Mouse (Mus musculus) liver, embryonic 12.5 days (tissue): ENCODE measurements around the gene Zfp953. TPM values are rescaled to one million over a fixed set of nuclear protein-coding genes. Genes with fewer than 3 reads are reported as not detected.

Source experiments
- polyA plus RNA-seq: library from polyadenylated mRNA; unstranded; fragments of >200 nt; fragmentation: Nextera tagmentation; extraction: Ambion mirVana; gene quantifications from 2 replicates; pipeline ENCODE4 v1.2.1, GENCODE M21; 2016

Zfp953 gene
- polyA plus RNA-seq, 1 experiment from 2014 or later, result 0.82 TPM

Other genes with a start within 250 kb of the Zfp953 start
- gene Rslcan18, start 244.3 kb downstream of the Zfp953 start, polyA plus RNA-seq, result 0.13 and 0.29 TPM in 2 replicates
- 0.64 and 0.81 TPM in 2 replicates for gene Zfp759, start 238.9 kb downstream of the Zfp953 start, polyA plus RNA-seq
- gene Rsl1, start 187.4 kb downstream of the Zfp953 start, polyA plus RNA-seq, result 1.9 and 2.6 TPM in 2 replicates
- gene Zfp455, start 166.1 kb downstream of the Zfp953 start, polyA plus RNA-seq, result 0.35 and 0.62 TPM in 2 replicates
- gene Zfp458, start 82.1 kb downstream of the Zfp953 start, polyA plus RNA-seq, result 0.74 and 0.92 TPM in 2 replicates
- 0.15 and 0.35 TPM in 2 replicates for gene Zfp457, start 54.1 kb downstream of the Zfp953 start, polyA plus RNA-seq
- gene Zfp595, start 28.0 kb downstream of the Zfp953 start, polyA plus RNA-seq, result 1.1 TPM in 2 replicates
- gene Gm28044, start 69 bp downstream of the Zfp953 start, polyA plus RNA-seq, result 0.26 and 0.38 TPM in 2 replicates
- gene Gm28041, start 15.1 kb upstream of the Zfp953 start, polyA plus RNA-seq, result 0.50 TPM in 1 of 2 replicates, not detected in the other
- gene Zfp456, start 15.2 kb upstream of the Zfp953 start, polyA plus RNA-seq, result 0.78 and 0.85 TPM in 2 replicates
- 1.6 and 3.1 TPM in 2 replicates for gene Zfp429, start 39.2 kb upstream of the Zfp953 start, polyA plus RNA-seq
- 0.05 and 1.6 TPM in 2 replicates for gene Zfp459, start 60.8 kb upstream of the Zfp953 start, polyA plus RNA-seq
- gene Zfp874a, start 91.0 kb upstream of the Zfp953 start, polyA plus RNA-seq, result 5.5 and 6.6 TPM in 2 replicates
- 1.9 and 3.3 TPM in 2 replicates for gene Zfp874b, start 123.7 kb upstream of the Zfp953 start, polyA plus RNA-seq
- gene Zfp58, start 139.9 kb upstream of the Zfp953 start, polyA plus RNA-seq, result 4.1 TPM in 2 replicates
- not detected in 2 replicates for gene Gm26965, start 165.5 kb upstream of the Zfp953 start, polyA plus RNA-seq
- 9.4 and 9.7 TPM in 2 replicates for gene Zfp87, start 165.6 kb upstream of the Zfp953 start, polyA plus RNA-seq
- 6.8 TPM in 2 replicates for gene Zfp748, start 193.2 kb upstream of the Zfp953 start, polyA plus RNA-seq
- gene Zfp729b, start 249.1 kb upstream of the Zfp953 start, polyA plus RNA-seq, result 1.9 and 2.0 TPM in 2 replicates